ENCODE assay signal across 20 mouse cellular contexts in the genomic region with DNA sequence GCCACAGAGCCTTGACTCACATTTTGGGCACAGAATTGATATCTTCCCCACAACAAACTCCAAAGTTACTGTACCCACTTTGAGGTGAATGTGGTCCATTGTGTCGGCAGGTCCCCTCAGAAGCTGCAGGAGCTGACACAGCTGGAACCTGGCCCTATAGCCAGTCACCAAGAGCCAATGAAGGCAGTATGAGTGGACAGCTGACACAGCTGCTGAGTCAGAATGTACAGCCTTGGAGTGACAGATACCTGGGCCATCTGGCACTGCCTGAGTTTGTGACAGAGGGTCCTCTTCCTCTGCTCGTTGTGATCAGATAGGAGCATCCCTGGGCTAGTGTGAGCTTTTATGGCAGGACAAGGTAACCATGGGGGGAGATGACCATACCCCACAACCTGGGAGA. TPM values are rescaled to one million over a fixed set of nuclear protein-coding genes. Genes with fewer than 3 reads are reported as not detected.
A peak's percentile ranks its signal among the peaks of the same experiment; 100 is the strongest.
DNase-seq lines count a peak whose midpoint lies in the region; ATAC-seq lines count a peak whose summit lies in the region.
"Had no signal": no experiment of that assay in that cellular context is flagged by ENCODE, and none has a peak within 500 bp of the region (broad histone marks: within the 10 kb centered on the region; RNA-seq: fewer than 3 reads in every experiment).

No protein-coding gene starts in this region.

- H3K4me1 ChIP-seq in heart, embryonic 15.5 days (replicated peaks), result peaks cover 12% of the 10 kb centered on the region

- DNase-seq in adrenal gland, adult (ENCODE audit: inconsistent age in 2 of 2, low spot score in 1 of 2), result peak; percentile 74 to 86
- no peak for DNase-seq in adrenal gland, postnatal 4 days (ENCODE audit: low spot score in 2 of 2)
- no peak for DNase-seq in heart, adult 11 months
- DNase-seq in adrenal gland, postnatal 10 days, result peak; percentile 49
- DNase-seq in cerebellum, adult 11 months, result no peak
- DNase-seq in testis, postnatal 10 days (ENCODE audit: low spot score), result no peak
- DNase-seq: cerebellum, adult 9-11 months; embryo, embryonic 11 days; lung, adult 18-20 months; right cerebral cortex, postnatal 25 days; thymus, adult 2 months had no signal

- 44% methylated on average over 2 of the region's 2 CpGs for WGBS in heart, embryonic 15.5 days

- no peak overlapping the region for H3K4me2 ChIP-seq in heart, embryonic 15.5 days
- H3K4me2 ChIP-seq: neural tube, embryonic 13.5 days had no signal

- no peak overlapping the region for H3K9ac ChIP-seq in heart, embryonic 15.5 days
- H3K9ac ChIP-seq: neural tube, embryonic 13.5 days had no signal

- ATAC-seq in heart, embryonic 15.5 days (replicated peaks; ENCODE audit: insufficient number of reproducible peaks, insufficient read depth, low FRiP score, low read depth), result 0 out of 2 replicates have a peak, but pooled peaks have one; percentile 43
- ATAC-seq in megakaryocyte-erythroid progenitor cell, adult 5-6 weeks (replicated peaks; ENCODE audit: low FRiP score, low TSS enrichment, poor library complexity, severe bottlenecking), result 0 out of 2 replicates have a peak, but pooled peaks have one; percentile 22
- ATAC-seq: forebrain, embryonic 16.5 days; inflammation-experienced regulatory T-cells, adult 6 months had no signal

- H3K27me3 ChIP-seq in heart, embryonic 15.5 days, result no peaks in the 10 kb centered on the region
- H3K27me3 ChIP-seq: CH12.LX; neural tube, embryonic 13.5 days had no signal

- peaks cover 16% of the 10 kb centered on the region for H3K36me3 ChIP-seq in heart, embryonic 15.5 days

- no peak overlapping the region for H3K4me3 ChIP-seq in heart, embryonic 15.5 days
- H3K4me3 ChIP-seq: hindbrain, embryonic 10.5 days; neural tube, embryonic 13.5 days had no signal

- H3K9me3 ChIP-seq in heart, embryonic 15.5 days (replicated peaks), result no peaks in the 10 kb centered on the region
- H3K9me3 ChIP-seq: neural tube, embryonic 13.5 days had no signal

- peak overlapping the region; percentile 38; the same call in 1 of the 2 replicates for H3K27ac ChIP-seq in heart, embryonic 15.5 days
- H3K27ac ChIP-seq: hindbrain, embryonic 10.5 days; kidney, postnatal 0 days; neural tube, embryonic 13.5 days had no signal

RNA-seq across cellular contexts. Expression of gene Ppp1r27, which starts 4.3 kb away (rescaled TPM):
- total RNA-seq in adrenal gland, postnatal 4 days (2021), result 1 to 10 TPM; 1.3 to 5.6 TPM
- 0.50 and 7.6 TPM in 2 replicates for polyA plus RNA-seq in heart, embryonic 15.5 days (2015; fragmentation: Nextera tagmentation; extraction: Ambion mirVana)
- total RNA-seq in adrenal gland, postnatal 10 days (2021), result 10 to 100 TPM in 1 of 2 experiments, 1 to 10 TPM in 1; 7.1 to 21.8 TPM
- total RNA-seq in megakaryocyte-erythroid progenitor cell, adult 5-6 weeks (2014; fragmentation: Nextera tagmentation), result not detected in 2 replicates
- not detected in 2 replicates for total RNA-seq in megakaryocyte-erythroid progenitor cell, adult 5-6 weeks (2017)
- total RNA-seq: CH12.LX; midbrain, postnatal 0 days had no signal
- polyA plus RNA-seq: forebrain, embryonic 16.5 days; inflammation-experienced regulatory T-cells, adult 6 months; midbrain, postnatal 0 days; neural tube, embryonic 13.5 days had no signal

RNA-seq across cellular contexts. Expression of gene Mcrip1, which starts 5.7 kb away (rescaled TPM):
- 10 to 100 TPM; 80.6 to 84.2 TPM for total RNA-seq in adrenal gland, postnatal 4 days (2021)
- polyA plus RNA-seq in heart, embryonic 15.5 days (2015; fragmentation: Nextera tagmentation; extraction: Ambion mirVana), result 119 and 143 TPM in 2 replicates
- 10 to 100 TPM; 60.0 to 62.2 TPM for total RNA-seq in adrenal gland, postnatal 10 days (2021)
- 60.4 and 62.7 TPM in 2 replicates for total RNA-seq in megakaryocyte-erythroid progenitor cell, adult 5-6 weeks (2014; fragmentation: Nextera tagmentation)
- total RNA-seq in megakaryocyte-erythroid progenitor cell, adult 5-6 weeks (2017), result 18.5 and 18.8 TPM in 2 replicates

RNA-seq across cellular contexts. Expression of gene P4hb, which starts 17.8 kb away (rescaled TPM):
- total RNA-seq in adrenal gland, postnatal 4 days (2021), result 100 to 1,000 TPM; 531 to 539 TPM
- 357 and 484 TPM in 2 replicates for polyA plus RNA-seq in heart, embryonic 15.5 days (2015; fragmentation: Nextera tagmentation; extraction: Ambion mirVana)
- total RNA-seq in adrenal gland, postnatal 10 days (2021), result 100 to 1,000 TPM; 424 to 571 TPM
- 236 and 270 TPM in 2 replicates for total RNA-seq in megakaryocyte-erythroid progenitor cell, adult 5-6 weeks (2014; fragmentation: Nextera tagmentation)
- total RNA-seq in megakaryocyte-erythroid progenitor cell, adult 5-6 weeks (2017), result 334 and 373 TPM in 2 replicates

RNA-seq across cellular contexts. Expression of gene Gcgr, which starts 24.8 kb away (rescaled TPM):
- 1 to 10 TPM; 2.5 to 9.8 TPM for total RNA-seq in adrenal gland, postnatal 4 days (2021)
- polyA plus RNA-seq in heart, embryonic 15.5 days (2015; fragmentation: Nextera tagmentation; extraction: Ambion mirVana), result 2.7 and 2.8 TPM in 2 replicates
- 10 to 100 TPM in 1 of 2 experiments, 1 to 10 TPM in 1; 9.6 to 15.7 TPM for total RNA-seq in adrenal gland, postnatal 10 days (2021)
- not detected in 2 replicates for total RNA-seq in megakaryocyte-erythroid progenitor cell, adult 5-6 weeks (2014; fragmentation: Nextera tagmentation)
- total RNA-seq in megakaryocyte-erythroid progenitor cell, adult 5-6 weeks (2017), result not detected in 2 replicates
- polyA plus RNA-seq: forebrain, embryonic 16.5 days; inflammation-experienced regulatory T-cells, adult 6 months had no signal

RNA-seq across cellular contexts. Expression of gene Arhgdia, which starts 26.2 kb away (rescaled TPM):
- 100 to 1,000 TPM; 321 to 354 TPM for total RNA-seq in adrenal gland, postnatal 4 days (2021)
- 345 and 458 TPM in 2 replicates for polyA plus RNA-seq in heart, embryonic 15.5 days (2015; fragmentation: Nextera tagmentation; extraction: Ambion mirVana)
- total RNA-seq in adrenal gland, postnatal 10 days (2021), result 100 to 1,000 TPM; 281 to 286 TPM
- total RNA-seq in megakaryocyte-erythroid progenitor cell, adult 5-6 weeks (2014; fragmentation: Nextera tagmentation), result 248 and 334 TPM in 2 replicates
- 96.3 and 154 TPM in 2 replicates for total RNA-seq in megakaryocyte-erythroid progenitor cell, adult 5-6 weeks (2017)

Comparison
In these comparisons a context has a peak if more than half of its experiments do, and no peak if none do; other contexts are left out.
1. DNase-seq: peak in adrenal gland, adult (2 of 2) and adrenal gland, postnatal 10 days (single experiment); none in adrenal gland, postnatal 4 days (0 of 2), heart, adult 11 months (single experiment), cerebellum, adult 11 months (single experiment) and testis, postnatal 10 days (single experiment).